In genomic region chr13:107619430-107619927, GRCm38 (mm10) we compare ENCODE assay signal across 9 mouse cellular contexts.
DNase-seq lines count a peak whose midpoint lies in the region; ATAC-seq and TF ChIP-seq lines count a peak whose summit lies in the region.
"Had no signal": no experiment of that assay in that cellular context is flagged by ENCODE, and none has a peak within 500 bp of the region (broad histone marks: within the 10 kb centered on the region; RNA-seq: fewer than 3 reads in every experiment).

No protein-coding gene starts in this region.

- TF ChIP-seq CTCF in lung, adult 2 months (IDR thresholded peaks at IDR 0.05; ENCODE audit: insufficient read depth, low read length), result no peak
- TF ChIP-seq CTCF in liver, embryonic 14.5 days (IDR thresholded peaks at IDR 0.05; ENCODE audit: low read depth), result no peak

- no peaks in the 10 kb centered on the region for H3K36me3 ChIP-seq in lung, embryonic 16.5 days (ENCODE audit: control insufficient read depth, insufficient read depth, low read length)
- H3K36me3 ChIP-seq in liver, embryonic 14.5 days (replicated peaks; ENCODE audit: control insufficient read depth, insufficient read depth, low read depth), result no peaks in the 10 kb centered on the region
- H3K36me3 ChIP-seq: limb, embryonic 13.5 days had no signal

- TF ChIP-seq POLR2A in lung, adult 2 months (IDR thresholded peaks at IDR 0.05; ENCODE audit: borderline replicate concordance, extremely low read depth, low read depth, low read length), result no peak

- ATAC-seq in lung, embryonic 16.5 days (ENCODE audit: low read depth), result peak; percentile 36; the same call in 1 of the 2 replicates
- ATAC-seq in erythroblast, adult 5-6 weeks (replicated peaks; ENCODE audit: low FRiP score, poor library complexity, severe bottlenecking), result peak; percentile 52; the same call in 1 of the 2 replicates
- ATAC-seq in liver, embryonic 14.5 days (ENCODE audit: insufficient read depth), result peak; percentile 85

- no peaks in the 10 kb centered on the region for H3K27me3 ChIP-seq in lung, embryonic 16.5 days (ENCODE audit: control insufficient read depth, insufficient read depth, low read depth, low read length)
- no peaks in the 10 kb centered on the region for H3K27me3 ChIP-seq in liver, embryonic 14.5 days (ENCODE audit: control insufficient read depth, insufficient read depth, low read length)

- DNase-seq in lung, adult 2 months, result no peak
- peak; percentile 28 to 53 (median 34) for DNase-seq in liver, embryonic 14.5 days (ENCODE audit: low read depth in 3 of 3, low spot score in 3 of 3)
- DNase-seq in retina, postnatal 1 day, result peak; percentile 63
- no peak for DNase-seq in cerebellum, adult 9-10 months
- DNase-seq in thymus, postnatal 4 days, result no peak
- no peak for DNase-seq in thymus, adult 18-20 months

- H3K4me1 ChIP-seq in lung, embryonic 16.5 days (replicated peaks; ENCODE audit: control insufficient read depth, insufficient read depth, low read length), result peaks cover 8% of the 10 kb centered on the region
- H3K4me1 ChIP-seq in lung, adult 2 months (ENCODE audit: control insufficient read depth, insufficient read depth, low read length), result peaks cover 3% of the 10 kb centered on the region
- H3K4me1 ChIP-seq in liver, embryonic 14.5 days (replicated peaks; ENCODE audit: control insufficient read depth in 2 of 2, insufficient read depth in 2 of 2, low read length in 1 of 2), result peaks cover 0 to 13% of the 10 kb centered on the region in 2 experiments; a peak in 3 of 4 replicates

- no peak overlapping the region for H3K4me2 ChIP-seq in lung, embryonic 16.5 days (ENCODE audit: low read depth, low read length)
- H3K4me2 ChIP-seq in liver, embryonic 14.5 days (ENCODE audit: low read depth), result peak overlapping the region; percentile 44
- H3K4me2 ChIP-seq: limb, embryonic 13.5 days had no signal

- no peak overlapping the region for H3K4me3 ChIP-seq in lung, embryonic 16.5 days (ENCODE audit: low read length)
- H3K4me3 ChIP-seq in lung, adult 2 months (replicated peaks; ENCODE audit: extremely low read depth, low read depth, low read length), result no peak overlapping the region
- H3K4me3 ChIP-seq in liver, embryonic 14.5 days (ENCODE audit: insufficient read depth in 1 of 2, low read depth in 2 of 2, low read length in 2 of 2), result no peak overlapping the region
- H3K4me3 ChIP-seq: limb, embryonic 13.5 days had no signal

- WGBS in lung, embryonic 16.5 days, result 41% methylated on average over 9 of the region's 9 CpGs
- WGBS in lung, adult 2 months, result 37% methylated on average over 9 of the region's 9 CpGs
- under 1% methylated on average over 9 of the region's 9 CpGs for whole genome bisulfite sequencing in liver, embryonic 14.5 days (ENCODE audit: insufficient replicate concordance)

- no peak overlapping the region for H3K27ac ChIP-seq in lung, embryonic 16.5 days (ENCODE audit: low read length)
- H3K27ac ChIP-seq in liver, embryonic 14.5 days, result no peak overlapping the region
- H3K27ac ChIP-seq: limb, embryonic 13.5 days had no signal

- no peak for TF ChIP-seq EP300 in liver, embryonic 14.5 days (IDR thresholded peaks at IDR 0.05; ENCODE audit: low read depth)

- 0 out of 2 replicates have a peak overlapping the region, but pooled peaks have one; percentile 1 for H3K9ac ChIP-seq in lung, embryonic 16.5 days (ENCODE audit: low read length)
- no peak overlapping the region for H3K9ac ChIP-seq in liver, embryonic 14.5 days (replicated peaks)
- H3K9ac ChIP-seq: limb, embryonic 13.5 days had no signal

- H3K9me3 ChIP-seq in lung, embryonic 16.5 days (ENCODE audit: control insufficient read depth, low read length), result no peaks in the 10 kb centered on the region
- H3K9me3 ChIP-seq in liver, embryonic 14.5 days (ENCODE audit: control insufficient read depth, low read length), result no peaks in the 10 kb centered on the region
- H3K9me3 ChIP-seq: limb, embryonic 13.5 days had no signal

Comparison
In these comparisons a context has a peak if more than half of its experiments do, and no peak if none do; other contexts are left out.
1. DNase-seq: peak in liver, embryonic 14.5 days (3 of 3) and retina, postnatal 1 day (single experiment); none in lung, adult 2 months (single experiment), cerebellum, adult 9-10 months (single experiment), thymus, postnatal 4 days (single experiment) and thymus, adult 18-20 months (0 of 2).
2. Peak in every context shown above with its lines, with median percentiles within 50 percentile points of each other: ATAC-seq.